Mouse (Mus musculus) thymus, postnatal 25 days (tissue): ENCODE data around the gene Cdc42ep3.
A peak's percentile ranks its signal among the peaks of the same experiment; 100 is the strongest.

Source experiments
- DNase-seq: peaks from one replicate; pipeline ENCODE4 v3.0.0; 2022

Gene Cdc42ep3

DNA sequence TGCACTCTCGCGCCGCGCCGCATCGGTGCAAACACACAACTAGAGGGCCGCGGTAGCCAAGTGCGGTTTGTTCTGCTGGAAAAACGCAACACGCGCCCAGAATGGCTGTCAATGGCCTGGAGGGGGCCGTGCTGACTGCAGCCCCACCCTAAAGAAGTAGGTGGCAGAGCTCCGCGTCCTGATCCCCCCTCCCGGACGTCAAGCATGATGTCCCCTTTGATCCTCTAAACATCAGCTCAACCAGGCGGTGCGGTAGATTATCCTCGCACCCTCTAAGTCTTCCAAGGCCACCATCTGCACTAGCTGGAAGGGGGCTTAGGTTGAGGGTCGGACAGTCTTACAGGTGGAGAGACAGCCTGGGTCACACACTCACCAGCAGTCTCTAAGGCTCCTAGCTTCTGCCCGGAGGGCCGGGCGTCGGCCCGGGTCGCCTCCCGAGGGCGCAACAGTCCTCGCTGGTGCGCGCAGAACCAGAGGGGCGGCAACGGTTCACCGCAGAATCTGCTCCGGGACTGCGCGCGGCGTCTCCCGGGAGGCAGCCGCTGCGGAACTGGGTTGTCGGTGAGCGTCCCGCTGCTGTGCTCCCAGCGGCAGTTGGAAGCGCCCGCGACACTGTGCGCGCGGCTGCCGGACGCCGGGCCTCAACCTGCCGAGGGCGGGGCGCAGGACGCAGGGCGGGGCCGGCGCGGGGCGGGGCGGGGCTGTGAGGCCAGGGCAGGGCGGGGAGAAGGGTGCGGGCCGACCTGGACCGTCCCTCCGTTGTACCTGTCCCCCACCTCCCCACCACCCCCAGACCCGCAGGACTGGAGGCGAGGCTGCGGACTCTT lies at the start of gene Cdc42ep3:
Gene Cdc42ep3, minus strand, starts transcription at position 648 of the 827 bp plus-strand sequence.
- DNase-seq, result peak; percentile 80

DNA sequence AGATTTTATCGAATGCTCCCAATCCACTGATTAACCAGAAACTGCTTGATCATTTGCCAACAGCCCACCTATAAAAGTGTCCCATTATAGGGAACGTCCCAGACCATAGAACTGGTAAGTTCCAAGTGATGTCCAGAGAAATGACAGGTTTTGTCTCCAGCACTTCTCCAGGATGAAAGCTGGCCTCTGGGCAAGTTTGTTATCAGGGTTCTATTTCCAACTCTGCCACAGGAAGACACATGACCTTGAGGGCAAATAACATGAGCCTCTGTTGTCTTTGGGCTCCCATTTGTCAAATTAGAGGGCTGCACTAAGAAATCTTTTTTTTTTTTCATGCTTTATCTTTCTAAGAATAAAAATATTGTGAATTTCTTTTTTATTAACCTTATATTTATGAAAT lies 45.5 kb upstream of the Cdc42ep3 start:
- no peak for DNase-seq

DNA sequence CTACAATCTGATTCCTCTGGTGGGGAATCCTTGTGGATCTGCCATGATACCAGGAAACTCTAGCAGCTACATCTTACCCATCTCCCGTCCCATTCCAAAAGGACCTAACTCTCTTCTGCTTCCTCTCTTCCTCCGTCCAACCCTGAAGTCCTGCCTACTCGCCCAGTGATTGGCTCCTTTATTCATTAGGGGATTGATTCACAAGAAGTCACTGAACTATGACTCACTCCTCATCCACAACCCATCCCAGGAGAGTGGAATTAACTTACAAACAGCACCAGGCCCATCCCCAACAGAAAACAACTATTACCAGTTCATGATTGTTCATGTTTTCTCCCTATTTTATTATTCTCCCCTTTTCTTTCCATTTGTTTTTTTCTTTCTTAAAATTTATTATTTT lies 43.5 kb upstream of the Cdc42ep3 start:
- DNase-seq, result no peak

DNA sequence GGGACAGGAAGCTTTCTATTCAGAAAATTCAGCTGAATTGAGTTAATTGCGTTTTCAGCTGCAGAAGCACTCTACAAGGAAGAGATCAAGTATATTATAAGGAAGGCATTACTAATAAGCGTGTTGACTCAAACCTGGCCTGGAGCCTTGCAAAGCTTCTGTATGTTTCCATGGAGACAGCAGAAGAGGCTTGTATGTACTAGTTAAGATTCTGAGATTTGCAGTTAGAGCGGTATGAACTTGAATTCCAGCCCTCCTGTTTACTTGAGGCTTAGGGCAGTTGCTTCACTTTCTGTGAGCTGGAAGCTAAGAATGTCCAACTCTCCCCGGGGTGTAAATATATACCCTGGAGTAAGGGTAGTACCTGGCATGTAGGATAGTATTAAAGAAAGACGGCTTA lies 39.9 kb upstream of the Cdc42ep3 start:
- DNase-seq, result no peak

DNA sequence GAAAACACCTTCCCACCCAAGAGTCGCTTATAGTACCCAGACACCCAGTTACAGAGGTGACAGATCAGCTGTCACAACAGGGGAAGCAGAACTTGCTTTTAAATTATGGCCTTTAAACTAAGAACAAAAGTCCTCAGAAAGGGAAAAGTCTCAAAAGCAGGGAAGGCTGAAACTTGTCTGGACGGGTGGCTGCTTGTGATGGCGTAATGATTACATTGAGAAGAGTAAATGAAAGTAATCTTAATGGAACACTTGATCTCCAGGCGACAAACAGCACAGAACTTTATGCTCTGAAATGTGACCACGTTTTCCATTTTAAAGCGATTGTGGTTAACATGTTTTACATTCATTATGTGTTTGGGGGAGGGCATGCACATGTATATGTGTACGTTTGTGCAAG lies 39.0 kb upstream of the Cdc42ep3 start:
- DNase-seq, result no peak

DNA sequence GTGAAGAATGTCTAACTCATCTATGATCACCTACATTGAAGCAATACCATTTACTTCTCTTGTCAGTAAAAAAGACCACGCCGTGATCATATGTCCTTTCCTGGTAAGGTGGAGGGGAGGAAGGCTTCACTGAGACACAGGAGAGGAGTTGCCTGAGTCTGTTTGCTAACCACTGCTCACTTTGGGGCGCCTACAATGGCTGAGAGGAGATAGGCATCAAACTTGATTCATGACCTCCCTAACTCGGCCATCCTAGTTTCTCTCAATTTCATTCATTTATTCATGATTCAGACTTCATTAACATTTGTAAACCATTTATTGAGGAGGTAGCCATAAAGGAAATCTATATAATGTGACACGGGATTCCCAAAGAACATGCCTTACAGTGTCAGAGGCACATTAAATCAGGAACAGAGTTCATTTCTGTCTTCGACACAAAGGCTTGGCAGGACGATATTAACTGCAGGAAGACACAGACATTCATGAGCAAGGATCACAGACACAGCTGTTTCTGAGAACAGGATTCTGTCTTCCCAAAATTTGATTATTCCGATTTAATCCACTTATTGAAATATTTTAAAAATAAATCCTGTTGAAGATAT lies 32.7 kb upstream of the Cdc42ep3 start:
- no peak for DNase-seq

DNA sequence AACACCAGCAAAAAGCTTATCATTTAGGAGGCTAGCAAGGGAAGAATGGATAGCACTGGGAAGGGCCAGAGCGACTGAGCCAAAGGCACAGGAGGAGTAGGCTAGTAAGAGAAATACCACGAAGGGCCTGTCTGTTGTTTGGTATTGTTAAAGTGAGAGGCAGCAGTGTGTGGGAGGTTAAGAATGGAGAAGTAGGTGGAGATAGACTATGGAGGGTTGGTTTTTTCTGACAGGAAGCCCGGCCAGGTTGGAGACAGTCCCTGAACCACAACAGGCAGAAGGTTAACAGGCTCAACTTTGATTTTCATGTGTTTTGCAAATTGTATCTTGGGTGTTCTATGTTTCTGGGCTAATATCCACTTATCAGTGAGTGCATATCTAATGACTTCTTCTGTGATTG lies 26.6 kb upstream of the Cdc42ep3 start:
- no peak for DNase-seq

DNA sequence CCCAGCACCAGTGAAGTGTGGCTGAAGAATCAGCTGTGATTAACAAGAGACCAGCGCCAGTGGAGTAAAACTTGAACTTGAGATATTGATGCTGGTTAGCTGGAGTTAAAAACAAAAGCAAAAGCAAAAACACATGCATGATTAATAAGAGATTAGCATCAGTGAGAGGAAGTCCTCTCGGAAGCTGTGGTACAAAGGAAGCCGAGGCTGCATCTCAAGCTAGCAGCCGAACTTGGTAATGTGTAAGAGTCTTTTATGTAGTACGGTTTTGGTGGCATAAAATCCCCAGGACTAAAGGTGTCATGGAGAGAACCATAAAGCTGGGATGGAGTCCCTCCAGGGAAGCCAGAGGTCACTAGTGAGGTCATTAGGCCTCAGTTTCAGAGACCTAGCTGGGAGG lies 24.3 kb upstream of the Cdc42ep3 start:
- DNase-seq, result no peak

DNA sequence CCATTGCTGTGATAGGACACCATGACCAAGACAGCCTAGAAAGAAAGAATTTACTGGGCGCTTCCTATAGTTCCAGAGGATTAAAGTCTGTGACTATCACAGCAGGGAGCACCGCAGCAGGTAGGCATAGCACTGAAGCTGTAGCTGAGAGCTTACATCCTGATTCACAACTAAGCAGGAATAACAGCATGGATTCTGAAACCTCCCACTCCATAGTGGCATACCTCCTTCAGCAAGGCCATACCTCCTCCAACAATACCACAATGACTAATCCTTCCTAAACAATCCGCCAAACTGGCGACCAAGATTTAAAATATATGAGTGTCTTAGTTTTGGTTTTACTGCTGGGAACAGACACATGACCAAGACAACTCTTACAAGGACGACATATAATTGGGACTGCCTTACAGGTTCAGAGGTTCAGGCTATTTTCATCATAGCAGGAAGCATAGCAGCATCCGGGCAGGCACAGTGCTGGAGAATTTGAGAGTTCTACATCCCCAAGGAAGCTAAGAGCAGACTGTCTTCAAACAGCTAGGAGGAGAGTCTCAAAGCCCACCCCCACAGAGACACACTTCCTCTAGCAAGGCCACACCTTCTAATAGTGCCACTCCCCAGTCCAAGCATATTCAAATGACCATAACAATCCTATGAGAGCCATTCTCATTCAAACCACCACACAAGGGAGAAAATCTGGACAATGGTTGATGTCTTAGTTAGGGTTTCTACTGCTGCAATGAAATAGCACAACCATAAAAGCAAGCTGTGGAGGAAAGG lies 21.7 kb upstream of the Cdc42ep3 start:
- no peak for DNase-seq

DNA sequence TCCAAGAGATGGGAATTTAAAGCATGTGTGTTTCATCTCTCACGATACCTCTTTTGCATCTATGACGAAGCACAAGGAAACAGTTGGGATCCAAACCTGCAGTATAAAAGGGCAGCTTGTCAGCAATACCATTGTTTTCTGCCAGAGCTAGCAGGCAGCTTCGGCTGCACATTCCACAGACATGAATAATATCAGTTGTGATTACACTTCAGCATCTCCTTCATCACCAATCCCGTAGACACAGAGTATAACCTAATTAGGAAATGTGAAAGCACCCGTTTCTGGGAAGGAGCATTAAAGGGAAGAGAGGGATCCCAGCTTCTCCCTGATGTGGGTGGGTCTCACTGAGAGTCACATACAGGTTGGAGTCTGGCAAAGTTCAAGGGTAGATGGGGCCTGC lies 18.1 kb upstream of the Cdc42ep3 start:
- DNase-seq, result no peak

DNA sequence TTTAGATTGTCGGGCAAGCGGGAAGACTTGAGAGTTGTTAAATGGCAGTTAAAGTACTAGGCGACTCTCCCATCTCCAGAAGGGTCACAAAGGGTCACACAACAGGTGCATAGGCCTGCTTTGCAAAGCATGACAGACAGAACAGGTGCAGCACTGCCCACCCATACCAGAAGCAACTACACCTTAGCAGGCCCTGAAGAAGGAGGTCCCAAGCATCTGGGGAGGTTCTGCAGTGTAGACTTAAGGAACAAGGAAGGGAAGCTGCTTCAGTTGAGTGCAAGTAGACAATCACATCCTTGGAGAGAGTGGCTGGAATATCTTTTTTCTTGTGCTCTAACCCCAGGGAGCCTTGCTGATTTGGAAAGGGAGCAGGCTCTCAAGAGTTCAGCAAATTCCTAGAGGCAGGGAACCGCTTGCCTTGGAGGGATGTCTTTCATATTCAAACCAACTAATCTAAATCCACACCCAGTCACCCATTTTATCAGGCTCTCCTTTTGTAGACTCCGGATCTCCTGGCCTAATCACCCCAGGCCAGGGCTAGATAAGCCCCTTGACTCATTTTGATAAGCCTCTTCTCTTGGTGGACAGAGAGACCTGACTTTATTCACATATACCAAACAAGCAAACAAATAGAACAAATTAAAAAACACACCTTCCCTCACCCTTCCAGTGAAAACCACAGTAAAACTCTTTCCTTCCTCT lies 10.0 kb upstream of the Cdc42ep3 start:
- DNase-seq, result no peak

DNA sequence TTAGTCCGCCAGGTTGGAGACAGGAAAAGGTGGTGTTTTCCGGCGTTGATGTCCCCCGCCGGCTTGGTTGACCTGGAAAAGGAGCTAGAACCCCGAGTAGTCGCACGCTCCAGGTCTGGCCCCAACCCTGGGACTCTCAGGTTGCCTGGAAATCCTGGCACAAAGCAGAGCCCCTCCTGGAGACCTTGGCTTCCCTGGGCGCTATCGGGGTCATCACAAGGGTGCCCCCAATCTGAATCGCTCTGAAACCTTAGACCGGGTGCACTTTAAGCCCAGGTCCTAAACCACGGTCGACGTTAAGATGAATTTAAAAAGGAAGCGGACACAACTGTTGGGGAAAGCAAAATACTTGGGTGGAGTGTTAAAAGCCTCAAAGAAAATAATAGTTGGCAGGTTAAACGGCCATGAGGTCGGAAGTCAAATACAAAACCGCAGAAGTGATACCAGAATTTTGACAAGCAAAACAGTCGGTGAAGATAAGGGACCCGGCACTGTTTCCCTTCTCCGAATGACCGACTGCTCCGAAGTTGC lies 1.2 kb upstream of the Cdc42ep3 start:
- DNase-seq, result no peak

DNA sequence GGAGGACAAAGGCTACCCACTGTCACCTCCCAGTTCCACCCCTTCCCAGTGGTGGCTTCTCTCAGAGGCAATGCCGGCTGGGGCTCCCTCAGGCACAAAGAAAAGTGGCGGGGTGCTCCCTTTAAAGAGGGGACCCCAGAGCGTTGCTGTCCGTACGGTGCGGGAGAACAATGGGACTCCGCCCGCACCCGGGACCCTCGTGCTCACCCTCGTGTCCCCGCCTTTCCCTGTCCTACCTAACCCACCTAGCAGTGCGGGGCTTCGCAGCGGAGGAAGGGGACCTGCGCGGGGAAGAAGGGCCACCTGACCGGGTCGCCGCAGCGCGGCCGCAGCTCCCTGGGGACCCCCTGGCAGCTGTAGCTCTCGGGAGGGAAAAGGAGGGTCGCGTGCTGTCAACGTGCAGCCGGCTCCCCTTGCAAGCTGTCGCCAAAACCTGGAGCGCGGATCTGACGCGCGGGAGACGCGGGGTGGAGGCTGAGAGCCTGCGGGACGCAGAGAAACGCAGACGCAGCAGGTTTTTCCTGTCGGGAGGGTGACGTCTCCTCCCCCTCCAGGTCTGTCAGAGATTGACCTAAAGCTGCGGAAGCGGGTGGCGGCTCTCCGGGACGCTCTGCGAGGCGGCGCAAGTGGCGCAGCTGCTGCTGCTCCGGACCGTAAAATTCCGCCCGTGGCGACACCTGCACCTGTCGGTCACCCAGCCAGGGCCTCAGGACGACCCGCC lies 540 bp upstream of the Cdc42ep3 start:
- peak; percentile 73 for DNase-seq

DNA sequence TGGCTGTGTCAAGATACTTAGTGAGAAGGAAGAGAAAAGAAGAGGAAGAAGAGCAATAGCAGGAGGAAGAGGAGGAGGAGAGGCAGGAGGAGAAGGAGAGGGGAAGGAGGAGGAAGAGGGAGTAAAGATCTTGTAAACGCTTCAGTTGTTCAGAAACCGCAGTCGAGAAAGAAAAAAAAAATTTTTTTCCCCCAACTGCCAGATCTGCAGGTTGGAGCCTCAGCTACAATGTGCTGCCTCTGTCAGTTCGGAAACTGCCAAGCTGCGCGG lies 782 bp downstream of the Cdc42ep3 start:
- no peak for DNase-seq

DNA sequence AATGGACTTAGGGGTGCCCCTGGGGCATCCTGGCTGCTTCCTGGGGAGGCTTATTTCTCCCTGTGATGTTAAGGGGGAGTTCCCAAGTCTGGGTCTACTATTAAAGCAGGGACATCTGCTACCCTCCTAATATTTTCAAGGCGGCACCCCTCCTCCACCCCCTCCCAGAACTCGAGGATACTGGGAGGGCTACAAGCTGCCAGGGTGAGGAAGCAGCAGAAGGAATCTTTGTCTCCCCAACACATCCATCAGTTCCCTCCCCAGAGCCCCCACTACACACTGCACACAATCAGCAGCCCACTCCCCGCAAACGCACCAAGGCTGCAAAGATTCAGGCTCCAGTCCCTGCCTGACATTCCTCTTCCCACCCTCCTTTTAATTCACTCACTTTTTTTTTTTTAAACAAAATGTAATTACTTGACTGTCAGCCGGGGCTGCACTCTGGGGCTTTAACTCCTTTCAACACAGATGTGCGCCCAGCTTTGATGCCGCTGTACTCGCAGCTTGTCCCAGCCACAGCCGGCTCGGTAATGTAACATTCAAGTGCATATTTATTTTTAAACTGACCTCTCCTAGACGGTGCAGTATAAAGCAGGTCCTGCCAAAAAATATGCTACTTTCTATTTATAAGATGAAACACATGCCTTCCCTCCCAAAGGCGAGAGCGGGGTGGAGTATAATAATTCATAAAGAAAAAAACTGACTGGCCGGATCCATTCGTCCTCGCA lies 1.3 kb downstream of the Cdc42ep3 start:
- peak; percentile 34 for DNase-seq

DNA sequence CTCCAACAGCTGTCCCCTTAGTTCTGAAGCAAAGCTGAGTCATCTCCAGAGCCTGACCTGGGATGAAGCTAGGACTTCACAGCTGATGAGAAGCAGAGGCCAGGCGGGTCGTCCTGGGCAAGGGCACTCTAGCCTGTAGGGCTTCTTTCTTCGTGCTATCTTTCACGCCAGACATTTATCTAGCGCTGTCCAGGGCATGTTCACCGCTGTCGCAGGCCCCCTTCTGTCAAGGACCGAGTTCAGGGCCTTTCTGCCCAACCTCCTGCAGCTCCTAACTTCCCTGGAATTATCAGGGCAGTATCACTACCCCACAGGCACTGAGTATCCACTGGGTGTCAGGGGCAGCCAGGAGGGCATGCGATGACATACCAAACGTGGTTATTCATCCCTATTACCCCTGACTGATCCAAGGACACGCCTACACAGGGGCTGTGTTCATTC lies 4.1 kb downstream of the Cdc42ep3 start:
- no peak for DNase-seq

DNA sequence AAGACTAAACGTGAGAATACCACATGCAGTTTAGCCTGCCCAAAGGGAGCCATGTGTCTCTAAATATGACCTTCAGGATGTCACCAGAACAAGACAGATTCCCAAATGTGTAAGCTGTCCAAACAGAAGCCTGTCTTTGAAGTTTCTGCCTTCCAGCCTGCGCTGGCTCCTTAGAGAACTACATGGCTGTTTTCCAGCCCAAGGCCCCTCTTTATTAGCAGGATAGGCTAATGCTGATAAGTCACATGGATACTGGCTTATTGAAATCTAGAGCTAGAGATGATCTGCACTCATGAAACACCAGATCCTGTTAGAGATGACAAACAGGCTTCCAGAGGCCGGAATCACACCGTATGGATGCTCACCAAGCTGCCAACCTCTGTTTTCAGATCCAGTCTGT lies 5.5 kb downstream of the Cdc42ep3 start:
- DNase-seq, result no peak

DNA sequence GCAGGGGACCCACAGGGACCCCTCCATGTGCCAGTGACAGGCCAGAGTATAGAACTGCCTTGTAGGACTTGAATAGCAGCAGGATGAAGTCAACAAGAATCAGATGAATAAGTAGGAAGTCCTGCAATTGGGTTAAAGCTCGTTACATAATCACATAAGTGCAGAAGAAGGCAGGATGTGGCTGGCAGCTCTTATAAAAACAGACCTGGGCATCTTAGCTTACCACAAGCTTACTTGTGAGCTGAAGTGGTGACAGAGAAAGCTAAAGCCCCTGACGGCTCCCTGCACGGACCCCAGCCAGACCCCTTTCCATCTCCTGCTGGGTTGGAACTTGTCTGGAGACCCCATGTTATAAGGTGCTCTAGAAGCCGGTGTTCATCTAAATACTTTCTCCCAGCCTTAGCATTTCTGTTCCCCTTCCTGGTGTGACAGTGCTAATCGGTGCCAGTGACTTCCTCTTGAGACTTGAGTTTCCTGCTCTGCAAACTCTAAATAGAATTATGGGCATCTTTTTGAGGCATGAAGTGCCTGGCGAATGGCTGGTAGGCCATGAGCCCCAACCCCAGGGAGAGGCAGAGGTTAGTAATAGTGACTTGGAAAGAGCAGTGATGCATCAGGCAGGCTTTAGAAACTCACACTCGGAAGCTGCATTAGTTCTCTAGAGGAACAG lies 6.8 kb downstream of the Cdc42ep3 start:
- peak; percentile 13 for DNase-seq

DNA sequence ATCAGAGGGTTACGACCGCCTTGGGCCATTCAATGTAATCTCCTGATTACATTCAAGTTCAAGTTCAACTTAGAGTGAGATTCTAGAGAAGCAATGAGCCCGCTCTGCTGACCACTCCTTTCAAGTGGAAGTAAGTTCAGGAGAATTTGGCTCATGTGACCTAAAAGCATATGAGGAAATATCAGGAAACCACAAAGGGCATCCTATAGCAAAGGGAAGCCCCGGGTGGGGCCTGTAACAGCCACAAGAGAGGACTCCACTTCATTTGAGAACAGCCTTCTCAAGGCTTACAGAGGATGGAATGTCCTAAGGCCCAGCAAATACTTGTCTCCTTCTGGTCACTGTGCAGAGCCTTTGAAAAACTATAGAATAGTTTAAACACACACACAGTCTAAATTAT lies 7.6 kb downstream of the Cdc42ep3 start:
- no peak for DNase-seq

DNA sequence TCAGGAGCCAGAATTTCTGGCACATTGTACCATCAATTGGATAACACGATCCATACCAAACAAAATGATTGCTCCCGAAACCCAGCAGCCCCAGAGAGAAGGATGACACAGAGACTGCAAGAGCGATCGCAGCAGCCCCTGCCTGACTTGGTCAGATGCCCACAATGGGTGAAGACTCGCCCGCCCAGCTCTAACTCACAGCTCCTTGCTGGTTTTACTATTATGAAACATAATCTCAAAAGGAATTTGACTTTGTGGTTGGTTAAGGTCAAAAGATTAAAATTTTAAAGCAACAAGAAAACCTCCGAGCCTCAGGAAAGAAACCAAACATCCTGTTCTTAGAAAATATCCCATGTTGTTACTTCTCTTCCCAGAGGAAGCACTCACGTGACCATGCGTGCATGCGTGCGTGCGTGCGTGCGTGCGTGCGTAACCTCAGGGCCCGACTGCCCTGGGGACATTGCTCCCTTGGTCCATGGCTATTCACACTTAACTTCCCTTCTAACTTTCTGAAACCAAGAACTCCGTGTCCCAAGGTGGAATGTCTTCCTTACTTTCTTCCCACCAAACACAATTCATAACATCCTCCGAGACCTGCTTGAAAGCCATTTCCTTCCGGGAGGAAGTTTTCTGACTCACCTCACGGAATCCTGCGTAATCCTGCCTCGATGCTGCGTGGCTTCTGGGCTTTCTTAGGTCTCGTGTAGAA lies 9.7 kb downstream of the Cdc42ep3 start:
- no peak for DNase-seq
